Mouse (Mus musculus): ENCODE results near the gene Rpl15. TPM values are rescaled to one million over a fixed set of nuclear protein-coding genes. Genes with fewer than 3 reads are reported as not detected.

Gene Rpl15
- polyA plus RNA-seq (2012; rRNA removed): 1,279 and 1,463 TPM in 2 replicates

GRCm38 (mm10) chr14:18270529-18271441 is at the start of gene Rpl15, which contains the start of gene Nkiras1:
Gene Rpl15 (minus strand): TSS chr14:18271391.
Gene Nkiras1 (plus strand): TSS chr14:18271136.

GRCm38 (mm10) chr14:18238750-18239731 is 32.1 kb downstream of the Rpl15 start, which contains the start of gene Nr1d2:
Gene Nr1d2 (minus strand): TSS chr14:18239127.

Other genes with a start within 250 kb of the Rpl15 start
- gene Nr1d2, start 32.3 kb downstream of the Rpl15 start, polyA plus RNA-seq (2012; rRNA removed): 3.0 and 4.6 TPM in 2 replicates
- 23.1 and 24.2 TPM in 2 replicates for gene Nkiras1, start 255 bp downstream of the Rpl15 start, polyA plus RNA-seq (2012; rRNA removed)
- gene Ube2e1, start 60.5 kb upstream of the Rpl15 start, polyA plus RNA-seq (2012; rRNA removed): 69.1 and 125 TPM in 2 replicates

Measured in central nervous system, embryonic 11.5 days (tissue).